Mouse (Mus musculus): ENCODE data around the gene Dcaf8.

DNA sequence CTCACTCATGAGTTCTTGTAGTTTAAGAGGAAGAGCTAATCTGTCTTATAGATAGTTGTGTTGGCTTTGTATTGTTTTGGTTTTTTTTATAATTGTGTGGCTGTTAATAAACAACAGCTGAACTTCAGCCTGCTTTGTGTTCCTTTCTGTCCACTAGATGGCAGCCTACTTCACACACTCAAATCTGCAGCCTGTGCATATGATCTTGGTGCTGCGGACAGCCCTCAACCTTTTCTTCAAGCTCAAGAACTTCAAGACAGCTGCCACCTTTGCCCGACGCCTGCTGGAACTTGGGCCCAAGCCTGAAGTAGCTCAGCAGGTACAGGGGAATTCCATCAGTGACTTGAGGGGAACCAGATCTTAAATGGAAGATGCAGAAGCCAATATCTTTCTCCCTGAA is 28.2 kb upstream of the Dcaf8 start:
- TF ChIP-seq KAT2A (conservative IDR thresholded peaks at IDR 0.05; ENCODE audit: low read depth, low read length) (no peak), EP300 (IDR thresholded peaks at IDR 0.05; ENCODE audit: low read depth in 1 of 2, low read length in 2 of 2) (no peak), RCOR1 (IDR thresholded peaks at IDR 0.05; ENCODE audit: low read depth, low read length) (no peak), GATA1 (IDR thresholded peaks at IDR 0.05; ENCODE audit: low read depth, low read length) (no peak), BHLHE40 (IDR thresholded peaks at IDR 0.05; ENCODE audit: borderline replicate concordance, low read depth, low read length) (no peak), CHD2 (IDR thresholded peaks at IDR 0.05; ENCODE audit: low read length) (no peak), HCFC1 (IDR thresholded peaks at IDR 0.05; ENCODE audit: low read depth, low read length) (no peak), POLR2AphosphoS2 (IDR thresholded peaks at IDR 0.05; ENCODE audit: low read length) (no peak), ELF1 (IDR thresholded peaks at IDR 0.05; ENCODE audit: low read depth, low read length) (no peak), POLR2A (IDR thresholded peaks at IDR 0.05; ENCODE audit: control insufficient read depth in 1 of 2, insufficient read depth in 1 of 2, low read depth in 1 of 2, low read length in 2 of 2, poor library complexity in 1 of 2) (no peak), E2F4 (IDR thresholded peaks at IDR 0.05; ENCODE audit: borderline replicate concordance, low read depth, low read length) (no peak), CTCF (IDR thresholded peaks at IDR 0.05 in 2 of 3, conservative IDR thresholded peaks at IDR 0.05 in 1 of 3; ENCODE audit: control insufficient read depth in 1 of 3, insufficient read depth in 1 of 3, low read depth in 2 of 3, low read length in 3 of 3, poor library complexity in 1 of 3, severe bottlenecking in 1 of 3) (peak; percentile 68 to 80 (median 69)), ZC3H11A (IDR thresholded peaks at IDR 0.05; ENCODE audit: low read depth, low read length) (peak; percentile 46), MAFK (IDR thresholded peaks at IDR 0.05; ENCODE audit: borderline replicate concordance, low read depth, low read length) (no peak)

All from MEL (cell line).